Mouse (Mus musculus) forelimb bud, embryonic 11.5 days (tissue): ENCODE data around the gene Snrnp200.
"Not testable (repeated sequence)": the region's sequence is repeated elsewhere in the genome, so short reads cannot be mapped to it uniquely, and the experiment has no call there.

Source experiments
- DNase-seq: peaks from one replicate; pipeline ENCODE4 v3.0.0-alpha.2; 2012; ENCODE audit warnings: low read depth, low spot score

The Snrnp200 gene

GRCm38 (mm10) chr2:127252787-127253186 is 44.6 kb downstream of the Snrnp200 start:
- DNase-seq: no peak

- DNase-seq: no peak
Measured at GRCm38 (mm10) chr2:127254604-127255134, 46.5 kb downstream of the Snrnp200 start.

- DNase-seq: no peak
Measured at GRCm38 (mm10) chr2:127255294-127255693, 47.1 kb downstream of the Snrnp200 start.

GRCm38 (mm10) chr2:127259340-127259739 is 51.2 kb downstream of the Snrnp200 start:
- DNase-seq: no peak

GRCm38 (mm10) chr2:127262480-127262879 is 54.3 kb downstream of the Snrnp200 start:
- no peak for DNase-seq

GRCm38 (mm10) chr2:127267854-127268253 is 59.7 kb downstream of the Snrnp200 start:
- DNase-seq: no peak

GRCm38 (mm10) chr2:127269491-127270299 is 61.5 kb downstream of the Snrnp200 start, which contains the start of gene Stard7:
Gene Stard7 (plus strand): TSS chr2:127270218.
- DNase-seq: peak; percentile 96

GRCm38 (mm10) chr2:127270300-127271041 is 62.3 kb downstream of the Snrnp200 start:
- DNase-seq: peak; percentile 82

- DNase-seq: no peak
Measured at GRCm38 (mm10) chr2:127271042-127271515, 62.9 kb downstream of the Snrnp200 start.

- DNase-seq: not testable (repeated sequence)
Measured at GRCm38 (mm10) chr2:127272049-127272448, 63.9 kb downstream of the Snrnp200 start.

GRCm38 (mm10) chr2:127272806-127273205 is 64.6 kb downstream of the Snrnp200 start:
- DNase-seq: no peak

GRCm38 (mm10) chr2:127274590-127274989 is 66.4 kb downstream of the Snrnp200 start:
- DNase-seq: no peak

GRCm38 (mm10) chr2:127275551-127276320 is 67.5 kb downstream of the Snrnp200 start:
- no peak for DNase-seq

- no peak for DNase-seq
Measured at GRCm38 (mm10) chr2:127278162-127278561, 70.0 kb downstream of the Snrnp200 start.
